Mouse (Mus musculus) brown adipose tissue, adult 24 weeks (tissue): Measurements from ENCODE around the gene Tmco4. TPM values are rescaled to one million over a fixed set of nuclear protein-coding genes. Genes with fewer than 3 reads are reported as not detected.

ENCODE experiments used
- H3K27ac ChIP-seq: fragments of 200-500 bp; replicated peaks from 2 replicates; pipeline ENCODE4 v1.5.1; 2012; ENCODE audit warnings: low read depth, mild to moderate bottlenecking, low read length
- H3K4me1 ChIP-seq: fragments of 200-500 bp; 2 replicates; pipeline ENCODE4 v1.6.1; 2012; ENCODE audit warnings: low read length, mixed read lengths; ENCODE audit not compliant: control insufficient read depth, insufficient read depth, insufficient read length
- H3K4me3 ChIP-seq: fragments of 200-500 bp; 2 replicates; pipeline ENCODE4 v1.5.1; 2012; ENCODE audit warnings: low read depth, mild to moderate bottlenecking, low read length, moderate library complexity; ENCODE audit not compliant: insufficient read depth
- polyA plus RNA-seq: library from polyadenylated mRNA; stranded (reverse); fragments of >200 nt; gene quantifications from 2 replicates; pipeline ENCODE4 v1.2.4, GENCODE M21; 2012; ENCODE audit not compliant: missing spikeins, insufficient read depth, insufficient read length

Gene Tmco4
- polyA plus RNA-seq, 1 experiment, result 10.3 TPM

- Histone ChIP-seq H3K4me3 (no peak overlapping the region), H3K4me1 (no peaks in the 10 kb centered on the region), H3K27ac (no peak overlapping the region)
These were observed 75.8 kb downstream of the Tmco4 start for GRCm38 (mm10) chr4:139048518-139048917.

GRCm38 (mm10) chr4:139052796-139053195 lies 80.1 kb downstream of the Tmco4 start:
- H3K4me1 ChIP-seq, result no peaks in the 10 kb centered on the region
- H3K27ac ChIP-seq, result no peak overlapping the region
- H3K4me3 ChIP-seq, result no peak overlapping the region

- H3K4me3 ChIP-seq, result no peak overlapping the region
- no peaks in the 10 kb centered on the region for H3K4me1 ChIP-seq
- H3K27ac ChIP-seq, result no peak overlapping the region
These were observed 80.7 kb downstream of the Tmco4 start for GRCm38 (mm10) chr4:139053391-139053790.

- H3K27ac ChIP-seq, result no peak overlapping the region
- no peak overlapping the region for H3K4me3 ChIP-seq
- no peaks in the 10 kb centered on the region for H3K4me1 ChIP-seq
These were observed 81.7 kb downstream of the Tmco4 start for GRCm38 (mm10) chr4:139054300-139054923.

GRCm38 (mm10) chr4:139055336-139055735 lies 82.6 kb downstream of the Tmco4 start:
- Histone ChIP-seq H3K27ac (no peak overlapping the region), H3K4me1 (no peaks in the 10 kb centered on the region), H3K4me3 (no peak overlapping the region)

GRCm38 (mm10) chr4:139055744-139056143 lies 83.1 kb downstream of the Tmco4 start:
- H3K4me1 ChIP-seq, result no peaks in the 10 kb centered on the region
- no peak overlapping the region for H3K27ac ChIP-seq
- no peak overlapping the region for H3K4me3 ChIP-seq

- Histone ChIP-seq H3K27ac (no peak overlapping the region), H3K4me1 (no peaks in the 10 kb centered on the region), H3K4me3 (no peak overlapping the region)
These were observed 84.6 kb downstream of the Tmco4 start for GRCm38 (mm10) chr4:139057291-139057690.

GRCm38 (mm10) chr4:139058029-139058428 lies 85.3 kb downstream of the Tmco4 start:
- Histone ChIP-seq H3K4me3 (no peak overlapping the region), H3K27ac (no peak overlapping the region), H3K4me1 (no peaks in the 10 kb centered on the region)

- H3K27ac ChIP-seq, result no peak overlapping the region
- no peak overlapping the region for H3K4me3 ChIP-seq
- H3K4me1 ChIP-seq, result no peaks in the 10 kb centered on the region
These were observed 86.9 kb downstream of the Tmco4 start for GRCm38 (mm10) chr4:139059569-139059968.

- Histone ChIP-seq H3K4me1 (no peaks in the 10 kb centered on the region), H3K27ac (no peak overlapping the region)
These were observed 92.1 kb downstream of the Tmco4 start for GRCm38 (mm10) chr4:139064831-139065230.

GRCm38 (mm10) chr4:139068287-139068686 lies 95.6 kb downstream of the Tmco4 start:
- Histone ChIP-seq H3K4me1 (no peaks in the 10 kb centered on the region), H3K27ac (no peak overlapping the region), H3K4me3 (no peak overlapping the region)

More at GRCm38 (mm10) chr4:139064831-139065230, 92.1 kb downstream of the Tmco4 start:
- no peak overlapping the region for H3K4me3 ChIP-seq

GRCm38 (mm10) chr4:139074060-139074459 lies 101.4 kb downstream of the Tmco4 start:
- Histone ChIP-seq H3K4me3 (peak overlapping the region; percentile 34; the same call in 1 of the 2 replicates), H3K27ac (no peak overlapping the region)

GRCm38 (mm10) chr4:139075041-139075711 lies 102.5 kb downstream of the Tmco4 start, which contains the start of gene Htr6:
TSS of gene Htr6 (minus strand) at chr4:139075570.
- peak within 1 kb of the TSS; percentile 34 for H3K4me3 ChIP-seq
- no peak within 1 kb of the TSS for H3K27ac ChIP-seq
- H3K4me1 ChIP-seq, result no peaks in the 10 kb centered on the region

More at GRCm38 (mm10) chr4:139074060-139074459, 101.4 kb downstream of the Tmco4 start:
- no peaks in the 10 kb centered on the region for H3K4me1 ChIP-seq

GRCm38 (mm10) chr4:139075915-139076314 lies 103.2 kb downstream of the Tmco4 start:
- no peak overlapping the region for H3K27ac ChIP-seq
- H3K4me3 ChIP-seq, result no peak overlapping the region
- no peaks in the 10 kb centered on the region for H3K4me1 ChIP-seq

- Histone ChIP-seq H3K4me3 (no peak overlapping the region), H3K27ac (no peak overlapping the region), H3K4me1 (no peaks in the 10 kb centered on the region)
These were observed 105.6 kb downstream of the Tmco4 start for GRCm38 (mm10) chr4:139078313-139078712.

- Histone ChIP-seq H3K4me1 (no peaks in the 10 kb centered on the region), H3K27ac (no peak overlapping the region), H3K4me3 (no peak overlapping the region)
These were observed 106.0 kb downstream of the Tmco4 start for GRCm38 (mm10) chr4:139078726-139079125.
